In the genomic region with DNA sequence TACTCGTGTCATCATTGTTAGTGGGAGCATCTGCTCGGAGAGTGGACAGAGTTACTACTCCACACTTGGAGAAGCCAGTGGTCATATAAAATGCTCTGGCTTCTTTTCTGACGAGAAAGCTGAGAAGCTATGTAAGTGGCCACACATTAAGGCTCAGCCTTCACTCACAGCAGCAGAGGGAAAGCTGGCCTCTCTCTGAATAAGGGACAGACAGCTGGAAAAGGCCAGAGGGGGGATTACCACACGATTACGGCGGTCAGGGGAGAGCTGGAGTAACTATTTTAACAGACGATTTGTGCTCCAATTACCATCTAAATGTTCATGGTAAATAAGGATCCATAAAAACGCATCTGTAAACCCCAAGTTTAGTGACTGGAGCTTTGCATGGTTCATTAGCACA, we compare ENCODE assay signal across 18 mouse cellular contexts.
DNase-seq lines count a peak whose midpoint lies in the region; ATAC-seq and TF ChIP-seq lines count a peak whose summit lies in the region.
"Had no signal": no experiment of that assay in that cellular context is flagged by ENCODE, and none has a peak within 500 bp of the region (broad histone marks: within the 10 kb centered on the region; RNA-seq: fewer than 3 reads in every experiment).

No protein-coding gene starts in this region.

- no peaks in the 10 kb centered on the region for H3K27me3 ChIP-seq in heart, embryonic 15.5 days
- no peaks in the 10 kb centered on the region for H3K27me3 ChIP-seq in heart, embryonic 10.5 days (ENCODE audit: insufficient read depth, poor library complexity, severe bottlenecking)
- no peaks in the 10 kb centered on the region for H3K27me3 ChIP-seq in lung, postnatal 0 days (replicated peaks; ENCODE audit: insufficient read depth, low read length)
- H3K27me3 ChIP-seq in intestine, embryonic 14.5 days (replicated peaks; ENCODE audit: control insufficient read depth, insufficient read depth, low read length): no peaks in the 10 kb centered on the region
- H3K27me3 ChIP-seq in stomach, embryonic 15.5 days (replicated peaks): no peaks in the 10 kb centered on the region
- H3K27me3 ChIP-seq in forebrain, postnatal 0 days (ENCODE audit: insufficient read depth, low read length): no peaks in the 10 kb centered on the region
- H3K27me3 ChIP-seq: forebrain, embryonic 12.5 days; hindbrain, embryonic 12.5 days; neural tube, embryonic 12.5 days had no signal

- no peaks in the 10 kb centered on the region for H3K9me3 ChIP-seq in heart, embryonic 15.5 days (replicated peaks)
- H3K9me3 ChIP-seq in heart, embryonic 10.5 days: no peaks in the 10 kb centered on the region
- H3K9me3 ChIP-seq in lung, postnatal 0 days (ENCODE audit: low read length): no peaks in the 10 kb centered on the region
- no peaks in the 10 kb centered on the region for H3K9me3 ChIP-seq in intestine, embryonic 14.5 days (ENCODE audit: control insufficient read depth, low read length)
- H3K9me3 ChIP-seq in stomach, embryonic 15.5 days: no peaks in the 10 kb centered on the region
- no peaks in the 10 kb centered on the region for H3K9me3 ChIP-seq in forebrain, postnatal 0 days (ENCODE audit: low read length)
- H3K9me3 ChIP-seq: forebrain, embryonic 12.5 days; hindbrain, embryonic 12.5 days; neural tube, embryonic 12.5 days had no signal

- 59% methylated on average over 8 of the region's 8 CpGs for WGBS in heart, embryonic 15.5 days
- WGBS in heart, embryonic 10.5 days: 76% methylated on average over 8 of the region's 8 CpGs
- 46% methylated on average over 8 of the region's 8 CpGs for WGBS in lung, postnatal 0 days
- WGBS in intestine, embryonic 14.5 days: 40% methylated on average over 8 of the region's 8 CpGs
- WGBS in stomach, embryonic 15.5 days: 45% methylated on average over 8 of the region's 8 CpGs
- 36% methylated on average over 8 of the region's 8 CpGs for WGBS in forebrain, postnatal 0 days

- no peak for ATAC-seq in heart, embryonic 15.5 days (replicated peaks; ENCODE audit: insufficient number of reproducible peaks, insufficient read depth, low FRiP score, low read depth)
- ATAC-seq in lung, postnatal 0 days: peak; percentile 77
- ATAC-seq in intestine, embryonic 14.5 days (replicated peaks; ENCODE audit: low FRiP score, low TSS enrichment, low read depth): no peak
- no peak for ATAC-seq in stomach, embryonic 15.5 days (ENCODE audit: insufficient read depth, low FRiP score, low read depth)
- ATAC-seq in forebrain, postnatal 0 days: no peak
- ATAC-seq: CD4-positive, CD25-positive, alpha-beta regulatory T cell, adult 4 months; midbrain, embryonic 16.5 days had no signal

- TF ChIP-seq CTCF in lung, postnatal 0 days (IDR thresholded peaks at IDR 0.05): no peak
- no peak for TF ChIP-seq CTCF in forebrain, postnatal 0 days (IDR thresholded peaks at IDR 0.05; ENCODE audit: low read depth)

- H3K27ac ChIP-seq in heart, embryonic 15.5 days: peak overlapping the region; percentile 7; the same call in 1 of the 2 replicates
- H3K27ac ChIP-seq in heart, embryonic 10.5 days: no peak overlapping the region
- peak overlapping the region; percentile 62 for H3K27ac ChIP-seq in lung, postnatal 0 days (ENCODE audit: low read length)
- peak overlapping the region; percentile 2; the same call in 1 of the 2 replicates for H3K27ac ChIP-seq in intestine, embryonic 14.5 days (ENCODE audit: low read depth)
- peak overlapping the region; percentile 48; the same call in 1 of the 2 replicates for H3K27ac ChIP-seq in stomach, embryonic 15.5 days
- no peak overlapping the region for H3K27ac ChIP-seq in forebrain, postnatal 0 days (ENCODE audit: low read depth, low read length)
- H3K27ac ChIP-seq: forebrain, embryonic 12.5 days; hindbrain, embryonic 12.5 days; macrophage; neural tube, embryonic 12.5 days had no signal

- TF ChIP-seq EP300 in lung, postnatal 0 days (IDR thresholded peaks at IDR 0.05): no peak

- H3K4me1 ChIP-seq in heart, embryonic 15.5 days (replicated peaks): no peaks in the 10 kb centered on the region
- no peaks in the 10 kb centered on the region for H3K4me1 ChIP-seq in heart, embryonic 10.5 days
- no peaks in the 10 kb centered on the region for H3K4me1 ChIP-seq in lung, postnatal 0 days (ENCODE audit: insufficient read depth, low read depth, low read length)
- 0 out of 2 replicates have a peak, but pooled peaks cover 4% of the 10 kb centered on the region for H3K4me1 ChIP-seq in intestine, embryonic 14.5 days (replicated peaks; ENCODE audit: control insufficient read depth, insufficient read depth, low read length)
- H3K4me1 ChIP-seq in stomach, embryonic 15.5 days: no peaks in the 10 kb centered on the region
- H3K4me1 ChIP-seq in forebrain, postnatal 0 days (ENCODE audit: insufficient read depth): no peaks in the 10 kb centered on the region
- H3K4me1 ChIP-seq: hindbrain, embryonic 12.5 days; neural tube, embryonic 12.5 days had no signal

- no peak overlapping the region for H3K9ac ChIP-seq in heart, embryonic 15.5 days
- no peak overlapping the region for H3K9ac ChIP-seq in lung, postnatal 0 days (replicated peaks; ENCODE audit: low read depth)
- no peak overlapping the region for H3K9ac ChIP-seq in intestine, embryonic 14.5 days (ENCODE audit: low read length)
- H3K9ac ChIP-seq in stomach, embryonic 15.5 days: no peak overlapping the region
- H3K9ac ChIP-seq in forebrain, postnatal 0 days: no peak overlapping the region
- H3K9ac ChIP-seq: forebrain, embryonic 12.5 days; hindbrain, embryonic 12.5 days; neural tube, embryonic 12.5 days had no signal

- H3K4me3 ChIP-seq in heart, embryonic 15.5 days: no peak overlapping the region
- H3K4me3 ChIP-seq in heart, embryonic 10.5 days: no peak overlapping the region
- H3K4me3 ChIP-seq in lung, postnatal 0 days (ENCODE audit: low read depth, low read length): no peak overlapping the region
- no peak overlapping the region for H3K4me3 ChIP-seq in intestine, embryonic 14.5 days (ENCODE audit: low read depth, low read length)
- H3K4me3 ChIP-seq in stomach, embryonic 15.5 days (replicated peaks): no peak overlapping the region
- no peak overlapping the region for H3K4me3 ChIP-seq in forebrain, postnatal 0 days (ENCODE audit: low read depth, low read length)
- H3K4me3 ChIP-seq: forebrain, embryonic 12.5 days; hindbrain, embryonic 12.5 days; neural tube, embryonic 12.5 days had no signal

- H3K4me2 ChIP-seq in heart, embryonic 15.5 days: no peak overlapping the region
- H3K4me2 ChIP-seq in lung, postnatal 0 days (replicated peaks; ENCODE audit: low read depth, low read length): no peak overlapping the region
- H3K4me2 ChIP-seq in intestine, embryonic 14.5 days (ENCODE audit: low read length): no peak overlapping the region
- H3K4me2 ChIP-seq in stomach, embryonic 15.5 days: no peak overlapping the region
- H3K4me2 ChIP-seq in forebrain, postnatal 0 days (ENCODE audit: low read depth): no peak overlapping the region
- H3K4me2 ChIP-seq: forebrain, embryonic 12.5 days; hindbrain, embryonic 12.5 days; neural tube, embryonic 12.5 days had no signal

- no peaks in the 10 kb centered on the region for H3K36me3 ChIP-seq in heart, embryonic 15.5 days
- no peaks in the 10 kb centered on the region for H3K36me3 ChIP-seq in heart, embryonic 10.5 days
- H3K36me3 ChIP-seq in lung, postnatal 0 days (ENCODE audit: insufficient read depth, low read length): no peaks in the 10 kb centered on the region
- no peaks in the 10 kb centered on the region for H3K36me3 ChIP-seq in intestine, embryonic 14.5 days (ENCODE audit: control insufficient read depth, insufficient read depth, low read length)
- H3K36me3 ChIP-seq in stomach, embryonic 15.5 days: no peaks in the 10 kb centered on the region
- no peaks in the 10 kb centered on the region for H3K36me3 ChIP-seq in forebrain, postnatal 0 days (ENCODE audit: insufficient read depth)
- H3K36me3 ChIP-seq: forebrain, embryonic 12.5 days; hindbrain, embryonic 12.5 days; neural tube, embryonic 12.5 days had no signal

- DNase-seq in heart, embryonic 10.5 days (ENCODE audit: low spot score): no peak
- DNase-seq in lung, postnatal 0 days (ENCODE audit: low spot score): peak; percentile 64
- DNase-seq in lung, postnatal 36 days: no peak
- DNase-seq in intestine, embryonic 14.5 days (ENCODE audit: low spot score): no peak
- DNase-seq in forebrain, postnatal 0 days: no peak
- no peak for DNase-seq in urinary bladder, adult 2 months (ENCODE audit: low spot score)
- DNase-seq: cerebellum, adult 18-20 months; gastrocnemius, postnatal 14 days; kidney, adult 8-10 months; thymus, postnatal 36 days had no signal

Comparison
In these comparisons a context has a peak if more than half of its experiments do, and no peak if none do; other contexts are left out.
1. H3K27ac ChIP-seq: peak in heart, embryonic 15.5 days (single experiment), lung, postnatal 0 days (single experiment), intestine, embryonic 14.5 days (single experiment) and stomach, embryonic 15.5 days (single experiment); none in heart, embryonic 10.5 days (single experiment) and forebrain, postnatal 0 days (single experiment).